ENCODE assay signal across 8 mouse cellular contexts in the genomic region with DNA sequence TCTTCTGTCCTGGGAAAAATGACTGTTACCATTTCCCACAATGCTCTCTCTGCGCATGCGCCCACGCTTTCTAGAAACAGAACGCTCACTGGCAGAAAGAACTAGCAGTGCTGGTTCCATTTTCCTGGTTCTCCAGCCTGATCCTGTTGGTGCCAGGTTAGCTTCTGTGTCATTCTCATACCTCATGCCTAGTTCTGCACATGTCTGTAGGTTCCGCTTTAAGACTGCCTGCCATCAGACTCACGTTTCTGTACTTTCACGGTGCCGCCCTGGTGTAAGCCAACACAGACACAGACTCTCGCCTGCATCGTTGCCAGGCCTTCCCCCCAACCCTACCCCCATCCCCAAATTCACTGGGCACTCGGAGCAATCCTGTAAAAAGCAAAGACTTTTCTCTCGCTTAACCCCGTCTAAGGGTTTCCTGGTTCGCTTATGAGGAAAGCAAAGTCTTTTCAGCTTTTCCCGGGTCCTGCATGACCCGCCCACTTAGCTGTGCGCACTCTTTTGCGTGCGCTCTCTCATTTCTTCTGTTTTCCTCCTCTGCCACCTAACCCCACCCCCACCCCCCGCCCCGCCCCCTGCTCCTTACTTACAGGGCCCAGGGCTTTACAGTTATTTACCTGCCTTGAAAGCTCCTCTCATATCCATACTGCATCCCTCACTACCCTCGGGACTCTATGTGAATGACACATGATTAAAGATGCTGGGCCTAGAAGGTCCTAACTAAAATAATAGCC. TPM values are rescaled to one million over a fixed set of nuclear protein-coding genes. Genes with fewer than 3 reads are reported as not detected.
A peak's percentile ranks its signal among the peaks of the same experiment; 100 is the strongest.
DNase-seq lines count a peak whose midpoint lies in the region; ATAC-seq and TF ChIP-seq lines count a peak whose summit lies in the region.

No protein-coding gene starts in this region.

- TF ChIP-seq CTCF in cortical plate, adult 2 months (IDR thresholded peaks at IDR 0.05; ENCODE audit: extremely low read depth, insufficient read depth, low read length): no peak
- no peak for TF ChIP-seq CTCF in liver, adult 2 months (IDR thresholded peaks at IDR 0.05; ENCODE audit: low read depth, low read length)

- H3K4me1 ChIP-seq in ES-E14 (ENCODE audit: control insufficient read depth in 2 of 2, insufficient read depth in 2 of 2, low read length in 2 of 2, poor library complexity in 1 of 2): no peaks in the 10 kb centered on the region
- H3K4me1 ChIP-seq in cortical plate, adult 2 months (ENCODE audit: control insufficient read depth, insufficient read depth, low read length): no peaks in the 10 kb centered on the region; the same call in 1 of the 2 replicates
- H3K4me1 ChIP-seq in heart, embryonic 10.5 days: no peaks in the 10 kb centered on the region
- peaks cover 9% of the 10 kb centered on the region; the same call in 1 of the 2 replicates for H3K4me1 ChIP-seq in kidney, embryonic 15.5 days
- no peaks in the 10 kb centered on the region for H3K4me1 ChIP-seq in liver, adult 2 months (ENCODE audit: control insufficient read depth, insufficient read depth, low read length)
- no peaks in the 10 kb centered on the region for H3K4me1 ChIP-seq in midbrain, embryonic 16.5 days (ENCODE audit: control insufficient read depth, insufficient read depth, low read length)

- 26% methylated on average over 22 of the region's 22 CpGs for WGBS in heart, embryonic 10.5 days
- 28% methylated on average over 22 of the region's 22 CpGs for WGBS in kidney, embryonic 15.5 days
- 34% methylated on average over 22 of the region's 22 CpGs for WGBS in liver, adult 2 months
- WGBS in midbrain, embryonic 16.5 days: 41% methylated on average over 22 of the region's 22 CpGs

- peak overlapping the region; percentile 49 to 52 for H3K4me3 ChIP-seq in ES-E14 (ENCODE audit: insufficient read depth in 1 of 2, low read depth in 1 of 2, low read length in 2 of 2, poor library complexity in 1 of 2, severe bottlenecking in 1 of 2)
- H3K4me3 ChIP-seq in cortical plate, adult 2 months (ENCODE audit: insufficient read depth, low read length): peak overlapping the region; percentile 33
- peak overlapping the region; percentile 51 for H3K4me3 ChIP-seq in heart, embryonic 10.5 days
- H3K4me3 ChIP-seq in kidney, embryonic 15.5 days (replicated peaks): peak overlapping the region; percentile 38
- H3K4me3 ChIP-seq in liver, adult 2 months (ENCODE audit: insufficient read depth, low read depth, low read length): peak overlapping the region; percentile 8
- peak overlapping the region; percentile 29 for H3K4me3 ChIP-seq in midbrain, embryonic 16.5 days (ENCODE audit: low read depth, low read length)

- DNase-seq in ES-E14 (ENCODE audit: low read depth, low spot score): peak; percentile 12
- DNase-seq in heart, embryonic 10.5 days (ENCODE audit: low spot score): no peak
- peak; percentile 12 for DNase-seq in liver, adult 2 months (ENCODE audit: extremely low read depth, low read depth, low spot score)
- peak; percentile 60 for DNase-seq in testis, postnatal 10 days (ENCODE audit: low spot score)
- no peak for DNase-seq in cerebellum, adult 11 months

- H3K79me2 ChIP-seq in liver, adult 2 months (ENCODE audit: control insufficient read depth, insufficient read depth, low read length): no peaks in the 10 kb centered on the region

- H3K4me2 ChIP-seq in kidney, embryonic 15.5 days: peak overlapping the region; percentile 60
- peak overlapping the region; percentile 53 for H3K4me2 ChIP-seq in midbrain, embryonic 16.5 days (ENCODE audit: low read length)

- H3K36me3 ChIP-seq in ES-E14 (ENCODE audit: control insufficient read depth, insufficient read depth, low read length, poor library complexity, severe bottlenecking): no peaks in the 10 kb centered on the region
- no peaks in the 10 kb centered on the region for H3K36me3 ChIP-seq in heart, embryonic 10.5 days
- H3K36me3 ChIP-seq in kidney, embryonic 15.5 days: no peaks in the 10 kb centered on the region
- no peaks in the 10 kb centered on the region for H3K36me3 ChIP-seq in liver, adult 2 months (ENCODE audit: control insufficient read depth, insufficient read depth, low read length)
- H3K36me3 ChIP-seq in midbrain, embryonic 16.5 days (ENCODE audit: control insufficient read depth, insufficient read depth, low read length): no peaks in the 10 kb centered on the region

- no peak overlapping the region for H3K27ac ChIP-seq in ES-E14 (ENCODE audit: insufficient read depth, low read depth, low read length, poor library complexity, severe bottlenecking)
- no peak overlapping the region for H3K27ac ChIP-seq in cortical plate, adult 2 months (ENCODE audit: insufficient read depth, low read length)
- H3K27ac ChIP-seq in heart, embryonic 10.5 days: no peak overlapping the region
- H3K27ac ChIP-seq in kidney, embryonic 15.5 days: no peak overlapping the region
- H3K27ac ChIP-seq in liver, adult 2 months (replicated peaks; ENCODE audit: insufficient read depth, low read depth, low read length): no peak overlapping the region
- no peak overlapping the region for H3K27ac ChIP-seq in midbrain, embryonic 16.5 days (ENCODE audit: low read length)

- TF ChIP-seq POLR2A in cortical plate, adult 2 months (IDR thresholded peaks at IDR 0.05; ENCODE audit: extremely low read depth, insufficient read depth, low read length): peak; percentile 43; the same call in 1 of the 2 replicates
- no peak for TF ChIP-seq POLR2A in liver, adult 2 months (IDR thresholded peaks at IDR 0.05; ENCODE audit: extremely low read depth, insufficient read depth, low read length)

- peak overlapping the region; percentile 10; the same call in 1 of the 2 replicates for H3K9ac ChIP-seq in ES-E14 (ENCODE audit: insufficient read depth, low read depth, low read length, poor library complexity, severe bottlenecking)
- 0 out of 2 replicates have a peak overlapping the region, but pooled peaks have one; percentile 21 for H3K9ac ChIP-seq in kidney, embryonic 15.5 days
- 0 out of 2 replicates have a peak overlapping the region, but pooled peaks have one; percentile 18 for H3K9ac ChIP-seq in liver, adult 2 months (ENCODE audit: low read depth, low read length)
- no peak overlapping the region for H3K9ac ChIP-seq in midbrain, embryonic 16.5 days (ENCODE audit: low read depth, low read length)

- in situ Hi-C loops in ES-E14 (cut with MboI; ENCODE audit: low sequenced_read_pairs in 2 of 2, unreplicated experiment in 2 of 2): loop anchor here (25.0 kb wide), 1 partner anchor 275 kb away; a partner anchor contains a TSS

- H3K27me3 ChIP-seq in heart, embryonic 10.5 days (ENCODE audit: insufficient read depth, poor library complexity, severe bottlenecking): peaks cover 71% of the 10 kb centered on the region
- H3K27me3 ChIP-seq in kidney, embryonic 15.5 days: 0 out of 2 replicates have a peak, but pooled peaks cover 12% of the 10 kb centered on the region
- no peaks in the 10 kb centered on the region for H3K27me3 ChIP-seq in liver, adult 2 months (ENCODE audit: control insufficient read depth, insufficient read depth, low read length)
- no peaks in the 10 kb centered on the region for H3K27me3 ChIP-seq in midbrain, embryonic 16.5 days (ENCODE audit: control insufficient read depth, insufficient read depth, low read depth, low read length)

- peak; percentile 36; the same call in 1 of the 2 replicates for ATAC-seq in kidney, embryonic 15.5 days (replicated peaks; ENCODE audit: low FRiP score)
- no peak for ATAC-seq in midbrain, embryonic 16.5 days

- H3K9me3 ChIP-seq in ES-E14 (ENCODE audit: control insufficient read depth, insufficient read depth, low read depth, low read length): no peaks in the 10 kb centered on the region
- no peaks in the 10 kb centered on the region for H3K9me3 ChIP-seq in heart, embryonic 10.5 days
- no peaks in the 10 kb centered on the region for H3K9me3 ChIP-seq in kidney, embryonic 15.5 days (replicated peaks)
- no peaks in the 10 kb centered on the region for H3K9me3 ChIP-seq in midbrain, embryonic 16.5 days (replicated peaks; ENCODE audit: control insufficient read depth, low read length, poor library complexity, severe bottlenecking)

TF ChIP-seq in ES-E14, 5 proteins besides CTCF, POLR2A, EP300 and RAD21:
- TF ChIP-seq HCFC1 (IDR thresholded peaks at IDR 0.05; ENCODE audit: borderline replicate concordance, insufficient read depth, low read length): no peak

RNA-seq across cellular contexts. Expression of a gene that starts 13.6 kb away (rescaled TPM):
- total RNA-seq in ES-E14 (2012; rRNA removed): 0.40 and 1.0 TPM in 2 replicates
- polyA plus RNA-seq in cortical plate, adult 2 months (2012; rRNA removed): 0.17 and 0.19 TPM in 2 replicates
- polyA plus RNA-seq in heart, embryonic 10.5 days (2016; fragmentation: Nextera tagmentation; extraction: Ambion mirVana): 0.17 and 0.79 TPM in 2 replicates
- polyA plus RNA-seq in kidney, embryonic 15.5 days (2015; fragmentation: Nextera tagmentation; extraction: Ambion mirVana): 0.06 and 0.19 TPM in 2 replicates
- 0.09 TPM in 1 of 2 replicates, not detected in the other for total RNA-seq in liver, adult 2 months (2014; rRNA removed)
- not detected in 2 replicates for polyA plus RNA-seq in liver, adult 2 months (2012; rRNA removed)
- 0.19 and 0.42 TPM in 2 replicates for polyA plus RNA-seq in midbrain, embryonic 16.5 days (2015; fragmentation: Nextera tagmentation; extraction: Ambion mirVana)

Comparison
In these comparisons a context has a peak if more than half of its experiments do, and no peak if none do; other contexts are left out.
1. DNase-seq: peak in ES-E14 (single experiment), liver, adult 2 months (single experiment) and testis, postnatal 10 days (single experiment); none in heart, embryonic 10.5 days (single experiment) and cerebellum, adult 11 months (single experiment).
2. Peak in every context shown above with its lines, with median percentiles within 50 percentile points of each other: H3K4me3 ChIP-seq.